Mouse (Mus musculus): ENCODE data around the gene Ces1g. TPM values are rescaled to one million over a fixed set of nuclear protein-coding genes. Genes with fewer than 3 reads are reported as not detected.

Gene Ces1g
- not detected in 2 replicates for total RNA-seq (2014; rRNA removed)
- polyA plus RNA-seq (2015; fragmentation: Nextera tagmentation; extraction: Ambion mirVana) = not detected in 2 replicates

DNA sequence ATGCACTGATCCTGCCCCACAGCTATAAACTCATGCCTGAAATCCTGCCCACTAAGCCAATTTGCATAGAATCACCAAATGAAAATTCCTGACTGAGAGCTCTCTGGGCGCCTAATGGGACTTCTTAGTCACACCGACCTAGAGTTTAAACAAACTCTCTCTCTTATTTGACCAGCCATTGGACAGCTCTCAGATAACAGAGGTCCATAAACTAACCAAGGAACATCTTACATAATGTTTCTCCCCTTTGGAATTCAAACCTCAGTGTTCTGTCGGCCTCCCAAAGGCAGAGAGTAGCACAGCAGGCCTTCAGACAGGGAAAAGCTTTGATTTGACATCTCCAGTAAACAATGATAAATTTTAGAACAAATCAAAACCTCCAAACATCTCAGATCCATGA is at the start of gene Ces1g:
TSS of gene Ces1g (minus strand) at position 102 of the 400 bp plus-strand sequence.
- H3K27me3 ChIP-seq (ENCODE audit: insufficient read depth, low read length) = no peaks in the 10 kb centered on the region
- H3K4me2 ChIP-seq (ENCODE audit: low read depth) = no peak within 1 kb of the TSS
- no peak within 1 kb of the TSS for H3K4me3 ChIP-seq (ENCODE audit: low read depth, low read length)
- H3K4me1 ChIP-seq (ENCODE audit: insufficient read depth) = no peaks in the 10 kb centered on the region
- H3K9me3 ChIP-seq (ENCODE audit: low read length) = no peaks in the 10 kb centered on the region
- no peaks in the 10 kb centered on the region for H3K36me3 ChIP-seq (ENCODE audit: insufficient read depth)
- DNase-seq = no peak
- no peak within 1 kb of the TSS for H3K27ac ChIP-seq (ENCODE audit: low read depth, low read length)
- no peak for ATAC-seq
- TF ChIP-seq CTCF (IDR thresholded peaks at IDR 0.05; ENCODE audit: low read depth) = no peak
- WGBS = 67% methylated on average over 3 of the region's 3 CpGs
- no peak within 1 kb of the TSS for H3K9ac ChIP-seq

DNA sequence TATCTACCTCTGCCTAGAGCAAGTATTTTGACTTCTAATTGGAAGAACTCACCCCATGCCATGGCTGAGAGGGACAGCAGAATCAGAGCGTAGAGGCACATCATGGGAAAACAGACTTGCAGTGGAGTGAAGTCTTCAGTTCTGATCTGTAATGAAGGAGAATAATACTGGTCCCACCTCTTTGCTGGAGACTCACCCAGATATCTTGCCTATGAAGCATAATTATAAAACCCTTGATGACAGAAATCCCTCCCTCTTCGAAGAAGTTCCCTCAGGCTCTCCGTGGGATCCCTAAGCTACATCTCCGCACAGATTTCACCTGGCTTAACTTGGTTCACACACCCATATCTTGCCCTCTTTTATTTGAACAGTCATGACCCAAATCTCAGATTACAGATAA is 42.5 kb upstream of the Ces1g start, which contains the start of gene Ces1h:
TSS of gene Ces1h (minus strand) at position 101 of the 400 bp plus-strand sequence.
- H3K4me3 ChIP-seq (ENCODE audit: low read depth, low read length) = no peak within 1 kb of the TSS
- no peak for ATAC-seq
- no peaks in the 10 kb centered on the region for H3K36me3 ChIP-seq (ENCODE audit: insufficient read depth)
- no peak for DNase-seq
- H3K9ac ChIP-seq = no peak within 1 kb of the TSS
- H3K9me3 ChIP-seq (ENCODE audit: low read length) = no peaks in the 10 kb centered on the region
- no peak for TF ChIP-seq CTCF (IDR thresholded peaks at IDR 0.05; ENCODE audit: low read depth)
- no peaks in the 10 kb centered on the region for H3K27me3 ChIP-seq (ENCODE audit: insufficient read depth, low read length)
- 91% methylated on average over 4 of the region's 4 CpGs for WGBS
- no peak within 1 kb of the TSS for H3K4me2 ChIP-seq (ENCODE audit: low read depth)
- H3K4me1 ChIP-seq (ENCODE audit: insufficient read depth) = no peaks in the 10 kb centered on the region
- no peak within 1 kb of the TSS for H3K27ac ChIP-seq (ENCODE audit: low read depth, low read length)

DNA sequence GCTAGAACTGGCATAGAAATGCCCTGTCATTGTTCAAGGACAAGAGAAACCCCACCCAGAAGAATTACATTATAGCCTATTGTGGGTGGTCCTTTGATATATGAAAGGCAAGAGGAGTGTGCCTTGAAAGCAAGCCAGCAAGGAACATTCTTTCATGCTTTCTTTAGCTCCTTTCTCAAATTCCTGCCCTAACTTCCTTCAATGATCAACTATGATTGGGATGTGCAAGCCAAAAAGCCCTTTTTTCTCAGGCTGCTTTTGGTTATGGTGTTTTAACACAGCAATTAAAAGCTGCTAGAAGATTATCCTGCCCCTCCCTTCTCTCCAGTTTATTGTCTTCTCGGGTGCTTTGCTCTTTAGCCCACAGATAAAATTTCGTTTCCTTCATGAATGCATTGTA is 32.4 kb upstream of the Ces1g start:
- Histone ChIP-seq H3K36me3 (ENCODE audit: insufficient read depth) (no peaks in the 10 kb centered on the region), H3K27me3 (ENCODE audit: insufficient read depth, low read length) (no peaks in the 10 kb centered on the region), H3K4me2 (ENCODE audit: low read depth) (no peak overlapping the region), H3K9me3 (ENCODE audit: low read length) (no peaks in the 10 kb centered on the region), H3K4me3 (ENCODE audit: low read depth, low read length) (no peak overlapping the region), H3K4me1 (ENCODE audit: insufficient read depth) (no peaks in the 10 kb centered on the region), H3K27ac (ENCODE audit: low read depth, low read length) (no peak overlapping the region), H3K9ac (no peak overlapping the region)
- WGBS = 6% methylated on average over 2 of the region's 2 CpGs
- DNase-seq (no peak), ATAC-seq (no peak)
- no peak for TF ChIP-seq CTCF (IDR thresholded peaks at IDR 0.05; ENCODE audit: low read depth)

- no peaks in the 10 kb centered on the region for H3K27me3 ChIP-seq (ENCODE audit: insufficient read depth, low read length)
- DNase-seq = no peak
- no peaks in the 10 kb centered on the region for H3K36me3 ChIP-seq (ENCODE audit: insufficient read depth)
- no peak for ATAC-seq
- no peak overlapping the region for H3K27ac ChIP-seq (ENCODE audit: low read depth, low read length)
- no peak overlapping the region for H3K9ac ChIP-seq
- H3K4me1 ChIP-seq (ENCODE audit: insufficient read depth) = no peaks in the 10 kb centered on the region
- H3K9me3 ChIP-seq (ENCODE audit: low read length) = no peaks in the 10 kb centered on the region
- H3K4me3 ChIP-seq (ENCODE audit: low read depth, low read length) = no peak overlapping the region
- no peak overlapping the region for H3K4me2 ChIP-seq (ENCODE audit: low read depth)
- no peak for TF ChIP-seq CTCF (IDR thresholded peaks at IDR 0.05; ENCODE audit: low read depth)
Observed at GRCm38 (mm10) chr8:93360113-93360512, 23.0 kb upstream of the Ces1g start.

DNA sequence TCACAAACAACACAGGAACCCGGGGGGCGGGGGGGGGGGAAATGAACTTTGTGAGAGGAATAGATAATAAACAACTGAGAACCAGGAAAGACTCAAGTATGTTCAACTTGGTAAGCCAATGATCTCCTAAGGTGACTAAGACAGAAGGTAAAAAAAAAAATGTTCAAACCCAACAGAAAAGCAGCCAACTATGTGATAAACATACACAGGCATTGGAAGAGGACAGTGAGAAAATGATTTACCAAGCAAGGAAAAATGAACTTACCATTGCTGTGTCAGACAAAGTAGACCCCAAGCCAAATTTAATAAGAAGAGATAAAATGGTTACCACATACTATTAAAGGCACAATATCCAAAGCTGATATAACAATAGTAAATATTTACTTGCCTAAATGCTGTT is 2.4 kb upstream of the Ces1g start:
- DNase-seq (no peak), ATAC-seq (no peak)
- no peak for TF ChIP-seq CTCF (IDR thresholded peaks at IDR 0.05; ENCODE audit: low read depth)
- no peaks in the 10 kb centered on the region for H3K4me1 ChIP-seq (ENCODE audit: insufficient read depth)
- 95% methylated on average over 2 of the region's 2 CpGs for WGBS
- no peak overlapping the region for H3K4me3 ChIP-seq (ENCODE audit: low read depth, low read length)
- H3K4me2 ChIP-seq (ENCODE audit: low read depth) = no peak overlapping the region
- H3K9ac ChIP-seq = no peak overlapping the region
- no peaks in the 10 kb centered on the region for H3K36me3 ChIP-seq (ENCODE audit: insufficient read depth)
- H3K27ac ChIP-seq (ENCODE audit: low read depth, low read length) = no peak overlapping the region
- no peaks in the 10 kb centered on the region for H3K27me3 ChIP-seq (ENCODE audit: insufficient read depth, low read length)
- H3K9me3 ChIP-seq (ENCODE audit: low read length) = no peaks in the 10 kb centered on the region

GRCm38 (mm10) chr8:93332703-93333102 is 4.4 kb downstream of the Ces1g start:
- Histone ChIP-seq H3K9ac (no peak overlapping the region), H3K4me1 (ENCODE audit: insufficient read depth) (no peaks in the 10 kb centered on the region), H3K27ac (ENCODE audit: low read depth, low read length) (no peak overlapping the region), H3K4me3 (ENCODE audit: low read depth, low read length) (no peak overlapping the region), H3K4me2 (ENCODE audit: low read depth) (no peak overlapping the region), H3K36me3 (ENCODE audit: insufficient read depth) (no peaks in the 10 kb centered on the region), H3K9me3 (ENCODE audit: low read length) (no peaks in the 10 kb centered on the region), H3K27me3 (ENCODE audit: insufficient read depth, low read length) (no peaks in the 10 kb centered on the region)
- TF ChIP-seq CTCF (IDR thresholded peaks at IDR 0.05; ENCODE audit: low read depth) = no peak
- DNase-seq (no peak), ATAC-seq (no peak)
- WGBS = 83% methylated on average over 1 of the region's 1 CpGs

GRCm38 (mm10) chr8:93331151-93331550 is 6.0 kb downstream of the Ces1g start:
- H3K4me2 ChIP-seq (ENCODE audit: low read depth) = no peak overlapping the region
- H3K4me3 ChIP-seq (ENCODE audit: low read depth, low read length) = no peak overlapping the region
- no peaks in the 10 kb centered on the region for H3K36me3 ChIP-seq (ENCODE audit: insufficient read depth)
- no peak for TF ChIP-seq CTCF (IDR thresholded peaks at IDR 0.05; ENCODE audit: low read depth)
- no peaks in the 10 kb centered on the region for H3K4me1 ChIP-seq (ENCODE audit: insufficient read depth)
- no peak overlapping the region for H3K27ac ChIP-seq (ENCODE audit: low read depth, low read length)
- WGBS = 96% methylated on average over 2 of the region's 2 CpGs
- H3K27me3 ChIP-seq (ENCODE audit: insufficient read depth, low read length) = no peaks in the 10 kb centered on the region
- no peak for ATAC-seq
- no peak overlapping the region for H3K9ac ChIP-seq
- no peak for DNase-seq
- H3K9me3 ChIP-seq (ENCODE audit: low read length) = no peaks in the 10 kb centered on the region

GRCm38 (mm10) chr8:93325123-93325522 is 12.0 kb downstream of the Ces1g start:
- H3K9me3 ChIP-seq (ENCODE audit: low read length) = no peaks in the 10 kb centered on the region
- H3K36me3 ChIP-seq (ENCODE audit: insufficient read depth) = no peaks in the 10 kb centered on the region
- H3K9ac ChIP-seq = no peak overlapping the region
- no peak overlapping the region for H3K4me3 ChIP-seq (ENCODE audit: low read depth, low read length)
- WGBS = 82% methylated on average over 2 of the region's 2 CpGs
- H3K4me1 ChIP-seq (ENCODE audit: insufficient read depth) = no peaks in the 10 kb centered on the region
- no peak overlapping the region for H3K4me2 ChIP-seq (ENCODE audit: low read depth)
- DNase-seq (no peak), ATAC-seq (no peak)
- no peaks in the 10 kb centered on the region for H3K27me3 ChIP-seq (ENCODE audit: insufficient read depth, low read length)
- TF ChIP-seq CTCF (IDR thresholded peaks at IDR 0.05; ENCODE audit: low read depth) = no peak
- no peak overlapping the region for H3K27ac ChIP-seq (ENCODE audit: low read depth, low read length)

Data from forebrain, postnatal 0 days (tissue).